Mouse (Mus musculus) central nervous system, embryonic 18 days (tissue): ENCODE data around the gene Gm5447. TPM values are rescaled to one million over a fixed set of nuclear protein-coding genes. Genes with fewer than 3 reads are reported as not detected.

ENCODE experiments used
- polyA plus RNA-seq: library from polyadenylated mRNA; depleted of rRNA; stranded (reverse); fragments of >200 nt; gene quantifications from 2 replicates; pipeline ENCODE4 v1.2.3, GENCODE M21; 2012; rRNA removed

Gm5447 gene
- polyA plus RNA-seq, result 0.03 and 0.05 TPM in 2 replicates

DNA sequence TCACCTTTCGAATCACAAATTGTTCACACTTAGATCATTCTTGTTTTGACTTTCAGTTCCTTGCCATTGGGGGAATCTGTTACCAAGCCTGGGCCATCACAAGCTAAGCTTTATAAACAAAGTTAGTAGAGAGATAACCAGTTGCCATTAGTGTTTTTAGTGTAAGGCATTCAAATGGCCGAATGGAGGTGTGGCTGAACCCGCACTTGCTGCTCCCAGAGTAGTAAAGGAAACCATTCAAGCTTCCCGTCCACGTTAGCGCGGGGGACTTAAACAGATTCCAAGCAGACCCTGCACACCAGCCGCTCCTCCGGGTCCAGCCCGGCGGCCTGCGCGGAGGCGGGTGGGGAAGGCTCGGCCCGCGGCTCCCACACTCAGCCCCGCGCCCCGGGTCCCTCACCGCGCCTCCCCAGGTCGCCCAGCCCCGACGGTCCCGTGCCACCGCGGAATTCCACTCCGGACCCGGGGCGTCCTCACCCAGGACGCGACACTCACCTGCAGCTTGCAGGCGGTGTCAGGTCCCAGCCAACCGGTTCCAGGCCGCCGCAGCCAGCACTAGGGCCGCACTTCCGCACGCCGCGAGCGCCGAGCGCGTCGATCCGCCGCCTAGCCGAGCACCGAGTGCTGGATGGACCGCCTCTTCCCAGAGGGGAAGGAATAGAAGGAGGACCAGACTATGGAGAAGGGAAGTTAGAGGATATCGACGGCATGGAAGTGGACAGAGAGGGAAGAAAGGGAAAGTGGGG, at the start of gene Gm5447, which contains the start of gene Exoc2:
Gm5447 (plus strand) TSS at position 704 of the 746 bp plus-strand sequence.
Exoc2 (minus strand) TSS at position 593 of the 746 bp plus-strand sequence.

DNA sequence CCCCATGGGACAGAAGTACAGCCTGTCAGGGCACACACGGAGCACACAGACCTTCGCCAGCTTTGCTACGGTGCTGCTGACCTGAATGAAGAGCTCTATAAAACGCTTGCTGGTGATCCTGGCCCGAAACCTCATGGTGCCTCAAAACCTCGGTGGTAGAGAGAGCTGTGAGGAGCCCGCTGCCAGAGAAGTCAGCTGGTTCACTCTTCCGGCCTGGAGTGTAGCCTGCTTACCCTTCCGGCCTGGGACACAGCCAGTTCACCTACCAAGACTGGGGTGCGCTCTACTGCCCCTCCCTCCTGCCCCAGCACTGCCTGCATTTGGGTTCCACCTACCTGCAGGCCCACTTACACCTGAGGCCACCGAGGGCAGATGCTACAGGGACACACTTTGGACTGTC, 26.5 kb upstream of the Gm5447 start, which contains the start of gene Hus1b:
Hus1b (minus strand) TSS at position 220 of the 400 bp plus-strand sequence.

Other genes starting within 250 kb of the Gm5447 start
- gene Irf4, start 225.0 kb upstream of the Gm5447 start, polyA plus RNA-seq, result 0.08 and 0.10 TPM in 2 replicates
- 0.17 and 0.21 TPM in 2 replicates for gene Hus1b, start 26.4 kb upstream of the Gm5447 start, polyA plus RNA-seq
- 44.4 and 45.1 TPM in 2 replicates for gene Exoc2, start 111 bp upstream of the Gm5447 start, polyA plus RNA-seq